Mouse (Mus musculus) C2C12 (cell line): Measurements from ENCODE around the gene Rxfp1. TPM values are rescaled to one million over a fixed set of nuclear protein-coding genes. Genes with fewer than 3 reads are reported as not detected.

ENCODE experiments used
- H3K27me3 ChIP-seq: one replicate; pipeline ENCODE4 v1.6.1; 2011; ENCODE audit not compliant: control insufficient read depth, insufficient read depth, insufficient read length
- H3K36me3 ChIP-seq: one replicate; pipeline ENCODE4 v1.6.1; 2011; ENCODE audit not compliant: control insufficient read depth, insufficient read depth
- H3K4me3 ChIP-seq: one replicate; pipeline ENCODE4 v1.5.1; 2011; ENCODE audit warnings: mild to moderate bottlenecking, control low read depth; ENCODE audit not compliant: poor library complexity, insufficient read depth, severe bottlenecking
- H3K79me2 ChIP-seq: one replicate; pipeline ENCODE4 v1.6.1; 2011; ENCODE audit not compliant: control insufficient read depth, insufficient read depth
- H3K79me3 ChIP-seq: one replicate; pipeline ENCODE4 v1.6.1; 2011; ENCODE audit warnings: low read depth, control low read depth
- H3ac ChIP-seq: one replicate; pipeline ENCODE3; 2011; ENCODE audit warnings: low read depth; ENCODE audit not compliant: control insufficient read depth, insufficient read length
- CEBPB ChIP-seq: IDR thresholded peaks from one replicate; pipeline ENCODE4 v1.6.1; 2011; ENCODE audit warnings: low read depth, mild to moderate bottlenecking, control low read depth, moderate library complexity
- CTCF ChIP-seq: IDR thresholded peaks from one replicate; pipeline ENCODE4 v1.5.1; 2011; ENCODE audit not compliant: control insufficient read depth, insufficient read depth, insufficient read length
- FOSL1 ChIP-seq: IDR thresholded peaks from one replicate; pipeline ENCODE4 v1.8.0; 2011; ENCODE audit warnings: mild to moderate bottlenecking, low read length; ENCODE audit not compliant: poor library complexity, insufficient read depth, severe bottlenecking
- MAX ChIP-seq: IDR thresholded peaks from one replicate; pipeline ENCODE4 v1.6.1; 2011; ENCODE audit warnings: mild to moderate bottlenecking, control low read depth
- MYOD1 ChIP-seq: IDR thresholded peaks from one replicate; pipeline ENCODE4 v1.6.1; 2011; ENCODE audit warnings: low read depth; ENCODE audit not compliant: control insufficient read depth, insufficient read length
- MYOG ChIP-seq: IDR thresholded peaks from one replicate; pipeline ENCODE4 v1.6.1; 2011; ENCODE audit not compliant: control insufficient read depth, insufficient read length; ENCODE audit errors: extremely low read depth
- USF1 ChIP-seq: IDR thresholded peaks from one replicate; pipeline ENCODE4 v1.6.1; 2011; ENCODE audit warnings: low read depth, mild to moderate bottlenecking, control low read depth, moderate library complexity
- polyA plus RNA-seq: library from polyadenylated mRNA; unstranded; fragments of >200 nt; fragmentation: generic; extraction: Trizol; gene quantifications from one replicate; pipeline ENCODE4 v1.2.1, GENCODE M21; 2012; ENCODE audit warnings: missing spikeins

Gene Rxfp1
- polyA plus RNA-seq, 1 experiment: not detected

GRCm38 (mm10) chr3:79627484-79628181 is 110.0 kb downstream of the Rxfp1 start:
- H3K79me2 ChIP-seq: peaks cover 34% of the 10 kb centered on the region
- H3K27me3 ChIP-seq: no peaks in the 10 kb centered on the region
- H3K79me3 ChIP-seq: peaks cover 7% of the 10 kb centered on the region
- H3K36me3 ChIP-seq: peaks cover 10% of the 10 kb centered on the region
- H3ac ChIP-seq: no peak overlapping the region
- H3K4me3 ChIP-seq: peak overlapping the region; percentile 85
- no peak for TF ChIP-seq FOSL1
- TF ChIP-seq MAX: no peak
- TF ChIP-seq MYOG: no peak
- no peak for TF ChIP-seq CEBPB
- TF ChIP-seq CTCF: no peak
- TF ChIP-seq MYOD1: no peak
- TF ChIP-seq USF1: no peak

GRCm38 (mm10) chr3:79609886-79610285 is 127.8 kb downstream of the Rxfp1 start:
- H3K4me3 ChIP-seq: no peak overlapping the region
- H3K79me2 ChIP-seq: no peaks in the 10 kb centered on the region
- H3K36me3 ChIP-seq: peaks cover 59% of the 10 kb centered on the region
- TF ChIP-seq MYOD1: no peak
- no peak for TF ChIP-seq CTCF
- TF ChIP-seq MAX: no peak
- TF ChIP-seq USF1: no peak
- TF ChIP-seq MYOG: no peak
- TF ChIP-seq FOSL1: no peak
- no peak for TF ChIP-seq CEBPB
- H3K27me3 ChIP-seq: no peaks in the 10 kb centered on the region
- H3ac ChIP-seq: no peak overlapping the region
- H3K79me3 ChIP-seq: no peaks in the 10 kb centered on the region

GRCm38 (mm10) chr3:79595468-79595867 is 142.2 kb downstream of the Rxfp1 start:
- Histone ChIP-seq H3K79me2 (peaks cover 51% of the 10 kb centered on the region), H3ac (no peak overlapping the region), H3K79me3 (peaks cover 40% of the 10 kb centered on the region), H3K4me3 (no peak overlapping the region), H3K36me3 (peaks cover 76% of the 10 kb centered on the region), H3K27me3 (no peaks in the 10 kb centered on the region)
- TF ChIP-seq USF1 (no peak), MAX (no peak), FOSL1 (no peak), CTCF (no peak), MYOD1 (no peak), CEBPB (no peak), MYOG (no peak)

GRCm38 (mm10) chr3:79591793-79592471 is 145.7 kb downstream of the Rxfp1 start:
- Histone ChIP-seq H3K4me3 (peak overlapping the region; percentile 90), H3K79me3 (peaks cover 40% of the 10 kb centered on the region), H3K36me3 (peaks cover 42% of the 10 kb centered on the region), H3K79me2 (peaks cover 51% of the 10 kb centered on the region), H3K27me3 (no peaks in the 10 kb centered on the region), H3ac (peak overlapping the region; percentile 83)
- no peak for TF ChIP-seq CTCF
- TF ChIP-seq MYOD1: no peak
- TF ChIP-seq MAX: no peak
- no peak for TF ChIP-seq USF1
- no peak for TF ChIP-seq CEBPB
- no peak for TF ChIP-seq MYOG
- no peak for TF ChIP-seq FOSL1

Other genes with a start within 250 kb of the Rxfp1 start
- 4.0 TPM for gene Fnip2, start 170.1 kb downstream of the Rxfp1 start, polyA plus RNA-seq
- 48.1 TPM for gene Ppid, start 146.5 kb downstream of the Rxfp1 start, polyA plus RNA-seq
- gene 4930579G24Rik, start 108.8 kb downstream of the Rxfp1 start, polyA plus RNA-seq: 13.2 TPM
- gene Etfdh, start 108.4 kb downstream of the Rxfp1 start, polyA plus RNA-seq: 17.8 TPM
- gene Tmem144, start 114.9 kb upstream of the Rxfp1 start, polyA plus RNA-seq: 1.5 TPM
- 2.5 TPM for gene Fam198b, start 146.7 kb upstream of the Rxfp1 start, polyA plus RNA-seq